ENCODE assay signal across 8 mouse cellular contexts in genomic region chr10:24869760-24870290, GRCm38 (mm10). TPM values are rescaled to one million over a fixed set of nuclear protein-coding genes. Genes with fewer than 3 reads are reported as not detected.
DNase-seq lines count a peak whose midpoint lies in the region; ATAC-seq and TF ChIP-seq lines count a peak whose summit lies in the region.

Med23 (plus strand) TSS chr10:24869986.

- peaks cover 28% of the 10 kb centered on the region for H3K36me3 ChIP-seq in embryonic facial prominence, embryonic 14.5 days (ENCODE audit: control insufficient read depth, insufficient read depth, low read length)
- no peaks in the 10 kb centered on the region; the same call in 1 of the 2 replicates for H3K36me3 ChIP-seq in heart, adult 2 months (ENCODE audit: control insufficient read depth, insufficient read depth, low read length)
- peaks cover 34% of the 10 kb centered on the region for H3K36me3 ChIP-seq in limb, embryonic 13.5 days
- H3K36me3 ChIP-seq in midbrain, embryonic 16.5 days (ENCODE audit: control insufficient read depth, insufficient read depth, low read length) = peaks cover 8% of the 10 kb centered on the region; the same call in 1 of the 2 replicates

- ATAC-seq in embryonic facial prominence, embryonic 14.5 days (ENCODE audit: low read depth) = peak; percentile 100
- peak; percentile 100 for ATAC-seq in limb, embryonic 13.5 days (ENCODE audit: low FRiP score, low read depth)
- peak; percentile 100 for ATAC-seq in midbrain, embryonic 16.5 days

- no peaks in the 10 kb centered on the region for H3K27me3 ChIP-seq in embryonic facial prominence, embryonic 14.5 days (replicated peaks; ENCODE audit: control insufficient read depth, insufficient read depth, low read length)
- H3K27me3 ChIP-seq in heart, adult 2 months (ENCODE audit: control insufficient read depth, insufficient read depth, low read length) = no peaks in the 10 kb centered on the region
- no peaks in the 10 kb centered on the region for H3K27me3 ChIP-seq in limb, embryonic 13.5 days
- H3K27me3 ChIP-seq in midbrain, embryonic 16.5 days (ENCODE audit: control insufficient read depth, insufficient read depth, low read depth, low read length) = no peaks in the 10 kb centered on the region

- TF ChIP-seq EP300 in heart, adult 2 months (IDR thresholded peaks at IDR 0.05; ENCODE audit: insufficient read depth, low read depth, low read length) = peak; percentile 95

- no peaks in the 10 kb centered on the region for H3K79me2 ChIP-seq in heart, adult 2 months (replicated peaks; ENCODE audit: control insufficient read depth, insufficient read depth, low read length)

- peak within 1 kb of the TSS; percentile 83 for H3K9ac ChIP-seq in embryonic facial prominence, embryonic 14.5 days (ENCODE audit: low read depth, low read length)
- peak within 1 kb of the TSS; percentile 72 for H3K9ac ChIP-seq in heart, adult 2 months (ENCODE audit: low read depth, low read length)
- H3K9ac ChIP-seq in limb, embryonic 13.5 days = peak within 1 kb of the TSS; percentile 91
- H3K9ac ChIP-seq in midbrain, embryonic 16.5 days (ENCODE audit: low read depth, low read length) = peak within 1 kb of the TSS; percentile 92

- TF ChIP-seq POLR2A in heart, adult 2 months (IDR thresholded peaks at IDR 0.05; ENCODE audit: insufficient read depth, low read depth, low read length) = peak; percentile 67

- intact Hi-C loops in heart, adult 2 months (cut with DNase I) = loop anchor here (5.0 kb wide), 2 partner anchors 73 to 347 kb away; no protein-coding TSS in a partner anchor

- peak; percentile 97 for TF ChIP-seq CTCF in heart, adult 2 months (IDR thresholded peaks at IDR 0.05)

- no peak within 1 kb of the TSS for H3K27ac ChIP-seq in embryonic facial prominence, embryonic 14.5 days (replicated peaks; ENCODE audit: low read depth, low read length)
- peak within 1 kb of the TSS; percentile 86 for H3K27ac ChIP-seq in heart, adult 2 months
- no peak within 1 kb of the TSS for H3K27ac ChIP-seq in limb, embryonic 13.5 days
- H3K27ac ChIP-seq in midbrain, embryonic 16.5 days (ENCODE audit: low read length) = peak within 1 kb of the TSS; percentile 69; the same call in 1 of the 2 replicates

- H3K4me2 ChIP-seq in embryonic facial prominence, embryonic 14.5 days (ENCODE audit: low read depth, low read length) = peak within 1 kb of the TSS; percentile 52
- H3K4me2 ChIP-seq in limb, embryonic 13.5 days (replicated peaks) = peak within 1 kb of the TSS; percentile 70
- peak within 1 kb of the TSS; percentile 67 for H3K4me2 ChIP-seq in midbrain, embryonic 16.5 days (ENCODE audit: low read length)

- peak; percentile 98 for DNase-seq in 3T3-L1 (ENCODE audit: low read depth, low spot score)
- peak; percentile 95 for DNase-seq in adrenal gland, postnatal 4 days (ENCODE audit: low spot score in 2 of 2)
- DNase-seq in embryonic facial prominence, embryonic 14.5 days (ENCODE audit: low spot score) = peak; percentile 97
- peak; percentile 97 to 99 for DNase-seq in heart, adult 2 months
- DNase-seq in kidney, adult 8-10 months = peak; percentile 98 to 99
- DNase-seq in spleen, postnatal 10 days (ENCODE audit: low spot score in 2 of 2) = peak; percentile 97

- H3K4me1 ChIP-seq in embryonic facial prominence, embryonic 14.5 days (ENCODE audit: control insufficient read depth, insufficient read depth, low read length) = no peaks in the 10 kb centered on the region
- H3K4me1 ChIP-seq in heart, adult 2 months (ENCODE audit: control insufficient read depth, insufficient read depth, low read length) = no peaks in the 10 kb centered on the region
- peaks cover 2% of the 10 kb centered on the region; the same call in 1 of the 2 replicates for H3K4me1 ChIP-seq in limb, embryonic 13.5 days
- H3K4me1 ChIP-seq in midbrain, embryonic 16.5 days (ENCODE audit: control insufficient read depth, insufficient read depth, low read length) = peaks cover 3% of the 10 kb centered on the region; the same call in 1 of the 2 replicates

- peak within 1 kb of the TSS; percentile 67 for H3K4me3 ChIP-seq in embryonic facial prominence, embryonic 14.5 days (ENCODE audit: low read depth, low read length)
- peak within 1 kb of the TSS; percentile 70 for H3K4me3 ChIP-seq in heart, adult 2 months
- H3K4me3 ChIP-seq in limb, embryonic 13.5 days = peak within 1 kb of the TSS; percentile 81
- peak within 1 kb of the TSS; percentile 91 for H3K4me3 ChIP-seq in midbrain, embryonic 16.5 days (ENCODE audit: low read depth, low read length)

- 0% methylated on average over 22 of the region's 36 CpGs for WGBS in embryonic facial prominence, embryonic 14.5 days
- 1% methylated on average over 36 of the region's 36 CpGs for whole genome bisulfite sequencing in heart, adult 2 months
- under 1% methylated on average over 36 of the region's 36 CpGs for WGBS in limb, embryonic 13.5 days
- WGBS in midbrain, embryonic 16.5 days = under 1% methylated on average over 36 of the region's 36 CpGs

- H3K9me3 ChIP-seq in embryonic facial prominence, embryonic 14.5 days (ENCODE audit: control insufficient read depth, low read length) = no peaks in the 10 kb centered on the region
- H3K9me3 ChIP-seq in limb, embryonic 13.5 days = no peaks in the 10 kb centered on the region
- H3K9me3 ChIP-seq in midbrain, embryonic 16.5 days (replicated peaks; ENCODE audit: control insufficient read depth, low read length, poor library complexity, severe bottlenecking) = no peaks in the 10 kb centered on the region

RNA-seq across cellular contexts. Expression of gene Med23, which starts in this region (rescaled TPM):
- 10 to 100 TPM; 32.0 to 33.2 TPM for total RNA-seq in adrenal gland, postnatal 4 days (2021)
- polyA plus RNA-seq in embryonic facial prominence, embryonic 14.5 days (2014; fragmentation: Nextera tagmentation; extraction: Ambion mirVana) = 17.7 and 24.3 TPM in 2 replicates
- total RNA-seq in heart, adult 2 months (2021) = 10 to 100 TPM; 13.5 to 14.4 TPM
- 10.6 and 15.4 TPM in 2 replicates for polyA plus RNA-seq in heart, adult 2 months (2012; rRNA removed)
- polyA plus RNA-seq in limb, embryonic 13.5 days (2015; fragmentation: Nextera tagmentation; extraction: Ambion mirVana) = 26.7 and 29.0 TPM in 2 replicates
- 28.7 and 30.0 TPM in 2 replicates for polyA plus RNA-seq in midbrain, embryonic 16.5 days (2015; fragmentation: Nextera tagmentation; extraction: Ambion mirVana)

Comparison
In these comparisons a context has a peak if more than half of its experiments do, and no peak if none do; other contexts are left out.
1. H3K27ac ChIP-seq: peak in heart, adult 2 months (single experiment) and midbrain, embryonic 16.5 days (single experiment); none in embryonic facial prominence, embryonic 14.5 days (single experiment) and limb, embryonic 13.5 days (single experiment).
2. Peak in every context shown above with its lines, with median percentiles within 50 percentile points of each other: DNase-seq, ATAC-seq, H3K4me2 ChIP-seq, H3K4me3 ChIP-seq and H3K9ac ChIP-seq.